Comparison of ENCODE assay signal across 10 mouse cellular contexts in genomic region chr15:18189622-18190308, GRCm38 (mm10).
A peak's percentile ranks its signal among the peaks of the same experiment; 100 is the strongest.
DNase-seq lines count a peak whose midpoint lies in the region; ATAC-seq lines count a peak whose summit lies in the region.
"Had no signal": no experiment of that assay in that cellular context is flagged by ENCODE, and none has a peak within 500 bp of the region (broad histone marks: within the 10 kb centered on the region; RNA-seq: fewer than 3 reads in every experiment).

No protein-coding gene starts in this region.

- ATAC-seq in hindbrain, embryonic 15.5 days (ENCODE audit: low FRiP score, low read depth) = peak; percentile 83
- ATAC-seq in neural tube, embryonic 12.5 days (ENCODE audit: low FRiP score, low read depth) = peak; percentile 71; the same call in 1 of the 2 replicates

- peak; percentile 7 for DNase-seq in layer of hippocampus, adult 11-12 months (ENCODE audit: low spot score)
- DNase-seq in layer of hippocampus, postnatal 25 days (ENCODE audit: extremely low spot score in 1 of 2, low spot score in 1 of 2) = no peak
- peak; percentile 12 for DNase-seq in embryo, embryonic 11 days
- DNase-seq in ovary, adult 18-20 months (ENCODE audit: low spot score) = no peak
- DNase-seq in left cerebral cortex, postnatal 36 days (ENCODE audit: low spot score in 2 of 2) = no peak
- DNase-seq: adrenal gland, postnatal 14 days; cerebellum, postnatal 36 days; thymus, postnatal 25 days had no signal

- no peak overlapping the region for H3K27ac ChIP-seq in hindbrain, embryonic 15.5 days (replicated peaks)
- no peak overlapping the region for H3K27ac ChIP-seq in neural tube, embryonic 12.5 days

- H3K4me1 ChIP-seq in hindbrain, embryonic 15.5 days (replicated peaks) = no peaks in the 10 kb centered on the region
- no peaks in the 10 kb centered on the region for H3K4me1 ChIP-seq in neural tube, embryonic 12.5 days

- no peak overlapping the region for H3K9ac ChIP-seq in hindbrain, embryonic 15.5 days
- H3K9ac ChIP-seq in neural tube, embryonic 12.5 days = no peak overlapping the region

- H3K27me3 ChIP-seq in hindbrain, embryonic 15.5 days = no peaks in the 10 kb centered on the region
- H3K27me3 ChIP-seq in neural tube, embryonic 12.5 days (replicated peaks) = no peaks in the 10 kb centered on the region

- intact Hi-C loops in left cerebral cortex, postnatal 36 days (cut with DNase I) = no loop called here

- 39% methylated on average over 5 of the region's 5 CpGs for WGBS in hindbrain, embryonic 15.5 days
- WGBS in neural tube, embryonic 12.5 days = 47% methylated on average over 5 of the region's 5 CpGs

- H3K4me3 ChIP-seq in hindbrain, embryonic 15.5 days = no peak overlapping the region
- H3K4me3 ChIP-seq in neural tube, embryonic 12.5 days = no peak overlapping the region

- H3K9me3 ChIP-seq in hindbrain, embryonic 15.5 days = no peaks in the 10 kb centered on the region
- no peaks in the 10 kb centered on the region for H3K9me3 ChIP-seq in neural tube, embryonic 12.5 days

- H3K4me2 ChIP-seq in hindbrain, embryonic 15.5 days = no peak overlapping the region
- no peak overlapping the region for H3K4me2 ChIP-seq in neural tube, embryonic 12.5 days (replicated peaks)

- no peaks in the 10 kb centered on the region for H3K36me3 ChIP-seq in hindbrain, embryonic 15.5 days
- no peaks in the 10 kb centered on the region for H3K36me3 ChIP-seq in neural tube, embryonic 12.5 days

Comparison
In these comparisons a context has a peak if more than half of its experiments do, and no peak if none do; other contexts are left out.
1. DNase-seq: peak in layer of hippocampus, adult 11-12 months (single experiment) and embryo, embryonic 11 days (single experiment); none in layer of hippocampus, postnatal 25 days (0 of 2), ovary, adult 18-20 months (single experiment) and left cerebral cortex, postnatal 36 days (0 of 2).